Mouse (Mus musculus): ENCODE data around the gene Sort1. TPM values are rescaled to one million over a fixed set of nuclear protein-coding genes. Genes with fewer than 3 reads are reported as not detected.

The Sort1 gene
- total RNA-seq, 2 experiments from 2014 or later, result 17.1 to 18.9 TPM

DNA sequence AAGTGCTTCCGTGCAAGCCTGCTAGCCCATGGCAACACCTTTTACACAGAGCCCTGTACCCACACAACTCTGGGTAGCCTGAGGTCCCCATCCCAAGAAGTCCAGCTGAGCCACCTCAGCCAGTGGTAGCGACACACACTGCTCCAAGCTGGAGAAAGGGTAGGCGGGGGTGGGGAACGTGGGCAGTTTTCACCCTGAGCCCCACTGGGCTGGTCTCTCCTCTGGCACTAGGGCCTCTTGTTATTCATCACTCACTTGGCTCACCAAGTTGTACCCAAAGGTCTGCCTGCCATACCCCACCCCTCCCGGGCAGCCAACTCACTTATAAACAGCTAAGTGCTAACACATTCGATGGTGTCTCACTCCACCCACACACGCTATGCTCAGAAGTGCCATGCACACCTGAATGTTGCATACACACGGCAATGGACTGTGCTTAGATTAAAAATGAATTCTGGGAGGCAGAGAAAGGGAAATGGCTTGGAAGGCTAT lies 124.7 kb downstream of the Sort1 start:
- intact Hi-C loops (cut with DNase I), result loop anchor here (10.0 kb wide), 1 partner anchor 356 kb away; no protein-coding TSS in a partner anchor
- no peak for DNase-seq (ENCODE audit: low spot score)

DNA sequence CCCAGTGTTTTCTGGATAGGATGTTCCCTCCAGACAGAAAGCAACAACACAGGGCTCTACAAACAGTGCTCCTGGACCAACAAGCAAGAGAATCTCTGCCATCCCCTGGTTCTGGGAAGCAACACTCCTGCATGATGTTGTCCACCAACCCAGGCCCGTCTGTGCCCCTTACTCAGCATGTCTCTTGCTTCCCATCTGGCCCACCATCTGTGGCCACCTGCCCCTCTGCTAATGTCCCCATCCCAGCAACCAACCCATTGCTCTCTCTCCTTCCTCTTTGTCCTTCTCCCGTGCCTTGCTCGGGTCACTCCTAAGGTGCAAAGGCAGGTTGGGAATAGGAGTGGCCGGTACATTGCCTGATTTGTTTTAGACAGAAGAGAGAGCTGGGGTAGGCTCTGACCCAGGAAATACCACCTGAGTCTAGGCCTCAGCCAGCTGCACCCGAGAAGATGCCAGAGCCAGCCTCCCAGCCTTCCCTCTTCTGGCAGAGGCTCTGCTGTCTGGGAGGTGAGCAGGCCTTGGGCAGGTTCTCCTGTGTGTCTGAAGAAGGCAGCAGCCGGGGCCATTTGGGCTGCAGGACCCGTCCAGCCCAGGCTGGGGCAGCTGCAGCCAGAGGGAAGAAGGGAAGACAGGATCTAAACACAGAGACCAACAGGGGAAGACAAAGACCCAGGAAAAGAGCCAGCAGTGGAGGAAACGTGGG lies 125.9 kb downstream of the Sort1 start:
- intact Hi-C loops (cut with DNase I), result loop anchor here (10.0 kb wide), 1 partner anchor 355 kb away; no protein-coding TSS in a partner anchor

DNA sequence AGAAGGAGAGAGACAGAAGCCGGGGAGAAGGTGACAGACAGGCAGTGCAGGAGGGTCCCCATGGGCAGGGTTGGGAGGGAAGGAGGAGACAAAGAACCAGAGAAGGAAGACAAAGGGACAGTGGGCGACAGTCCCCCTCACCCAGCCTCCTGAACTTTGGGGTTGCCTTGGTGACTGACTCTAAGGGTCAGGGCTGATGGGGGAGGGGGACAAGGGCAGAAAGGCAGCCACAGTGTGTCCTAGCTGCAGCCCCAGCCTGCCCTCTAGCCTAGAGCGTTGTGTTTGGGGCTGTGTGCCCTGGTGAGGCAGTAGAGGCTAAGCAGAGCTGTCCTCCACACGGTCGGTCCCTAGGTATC lies 126.5 kb downstream of the Sort1 start:
- intact Hi-C loops (cut with DNase I), result no loop called here
- no peak for DNase-seq (ENCODE audit: low spot score)

More for the DNA sequence above, 125.9 kb downstream of the Sort1 start:
- no peak for DNase-seq (ENCODE audit: low spot score)

Other genes with a start within 250 kb of the Sort1 start
- 10 to 100 TPM; 10.9 TPM for gene Gstm4, start 239.2 kb upstream of the Sort1 start, total RNA-seq (2021)
- 1 to 10 TPM; 4.7 to 6.2 TPM for gene Ampd2, start 197.4 kb upstream of the Sort1 start, total RNA-seq (2021)
- not detected for gene Gnat2, start 191.3 kb upstream of the Sort1 start, total RNA-seq (2021)
- gene Gnai3, start 137.9 kb upstream of the Sort1 start, total RNA-seq (2021), result 10 to 100 TPM; 18.5 to 21.3 TPM
- gene Gpr61, start 129.2 kb upstream of the Sort1 start, total RNA-seq (2021), result not detected
- gene Amigo1, start 97.7 kb upstream of the Sort1 start, total RNA-seq (2021), result 10 to 100 TPM; 12.2 to 12.5 TPM
- gene Cyb561d1, start 82.9 kb upstream of the Sort1 start, total RNA-seq (2021), result 1 to 10 TPM; 4.9 to 5.1 TPM
- gene Atxn7l2, start 73.1 kb upstream of the Sort1 start, total RNA-seq (2021), result 1 to 10 TPM; 2.4 to 3.3 TPM
- gene Sypl2, start 57.4 kb upstream of the Sort1 start, total RNA-seq (2021), result under 1 TPM; 0.57 to 0.87 TPM
- 10 to 100 TPM; 52.5 to 53.8 TPM for gene Psma5, start 27.2 kb upstream of the Sort1 start, total RNA-seq (2021)
- gene Mybphl, start 80.8 kb downstream of the Sort1 start, total RNA-seq (2021), result 10 to 100 TPM; 58.9 to 60.3 TPM
- under 1 TPM; 0.16 to 0.45 TPM for gene Psrc1, start 99.8 kb downstream of the Sort1 start, total RNA-seq (2021)
- gene Celsr2, start 131.5 kb downstream of the Sort1 start, total RNA-seq (2021), result 1 to 10 TPM; 4.2 to 5.3 TPM
- gene Sars, start 161.1 kb downstream of the Sort1 start, total RNA-seq (2021), result 10 to 100 TPM; 80.8 to 81.5 TPM

Measured in heart, postnatal 25 days (tissue).